Mouse (Mus musculus): Measurements from ENCODE around the gene Raph1. TPM values are rescaled to one million over a fixed set of nuclear protein-coding genes. Genes with fewer than 3 reads are reported as not detected.

The Raph1 gene
- polyA plus RNA-seq (2015; fragmentation: Nextera tagmentation; extraction: Ambion mirVana) = 24.6 and 26.6 TPM in 2 replicates

GRCm38 (mm10) chr1:60566631-60567311 is at the start of gene Raph1:
TSS of gene Raph1 (minus strand) at chr1:60567104.
- H3K4me1 ChIP-seq = peaks cover 10% of the 10 kb centered on the region
- H3K9ac ChIP-seq = peak within 1 kb of the TSS; percentile 92
- peak; percentile 98 for ATAC-seq (ENCODE audit: insufficient number of reproducible peaks, low FRiP score, low TSS enrichment, low read depth)
- H3K9me3 ChIP-seq = no peaks in the 10 kb centered on the region
- H3K4me3 ChIP-seq = peak within 1 kb of the TSS; percentile 99
- H3K4me2 ChIP-seq = peak within 1 kb of the TSS; percentile 71
- peaks cover 5% of the 10 kb centered on the region; the same call in 1 of the 2 replicates for H3K36me3 ChIP-seq
- peak within 1 kb of the TSS; percentile 96 for H3K27ac ChIP-seq
- no peaks in the 10 kb centered on the region for H3K27me3 ChIP-seq
- WGBS = under 1% methylated on average over 57 of the region's 92 CpGs

GRCm38 (mm10) chr1:60615703-60616102 is 48.8 kb upstream of the Raph1 start:
- no peak for ATAC-seq (ENCODE audit: insufficient number of reproducible peaks, low FRiP score, low TSS enrichment, low read depth)
- 70% methylated on average over 1 of the region's 1 CpGs for WGBS

GRCm38 (mm10) chr1:60614902-60615301 is 48.0 kb upstream of the Raph1 start:
- H3K27me3 ChIP-seq = no peaks in the 10 kb centered on the region
- H3K9ac ChIP-seq = no peak overlapping the region
- H3K4me3 ChIP-seq = no peak overlapping the region
- no peaks in the 10 kb centered on the region for H3K4me1 ChIP-seq
- WGBS = 74% methylated on average over 1 of the region's 1 CpGs
- no peaks in the 10 kb centered on the region for H3K36me3 ChIP-seq
- no peak overlapping the region for H3K27ac ChIP-seq
- H3K4me2 ChIP-seq = no peak overlapping the region
- no peaks in the 10 kb centered on the region; the same call in 1 of the 2 replicates for H3K9me3 ChIP-seq
- ATAC-seq (ENCODE audit: insufficient number of reproducible peaks, low FRiP score, low TSS enrichment, low read depth) = no peak

More at GRCm38 (mm10) chr1:60615703-60616102, 48.8 kb upstream of the Raph1 start:
- H3K27me3 ChIP-seq = no peaks in the 10 kb centered on the region
- no peak overlapping the region for H3K9ac ChIP-seq
- H3K9me3 ChIP-seq = no peaks in the 10 kb centered on the region
- H3K4me1 ChIP-seq = no peaks in the 10 kb centered on the region
- no peak overlapping the region for H3K4me3 ChIP-seq
- H3K4me2 ChIP-seq = no peak overlapping the region
- H3K27ac ChIP-seq = no peak overlapping the region
- H3K36me3 ChIP-seq = no peaks in the 10 kb centered on the region

- WGBS = 84% methylated on average over 3 of the region's 3 CpGs
- no peak overlapping the region for H3K4me2 ChIP-seq
- no peaks in the 10 kb centered on the region for H3K4me1 ChIP-seq
- no peaks in the 10 kb centered on the region for H3K36me3 ChIP-seq
- H3K27ac ChIP-seq = no peak overlapping the region
- H3K4me3 ChIP-seq = no peak overlapping the region
- no peaks in the 10 kb centered on the region; the same call in 1 of the 2 replicates for H3K9me3 ChIP-seq
- H3K9ac ChIP-seq = no peak overlapping the region
- H3K27me3 ChIP-seq = no peaks in the 10 kb centered on the region
- no peak for ATAC-seq (ENCODE audit: insufficient number of reproducible peaks, low FRiP score, low TSS enrichment, low read depth)
Measured at GRCm38 (mm10) chr1:60611968-60612367, 45.1 kb upstream of the Raph1 start.

GRCm38 (mm10) chr1:60610631-60611030 is 43.7 kb upstream of the Raph1 start:
- Histone ChIP-seq H3K27me3 (no peaks in the 10 kb centered on the region), H3K4me3 (no peak overlapping the region), H3K27ac (no peak overlapping the region), H3K9ac (no peak overlapping the region), H3K4me2 (no peak overlapping the region), H3K4me1 (no peaks in the 10 kb centered on the region), H3K36me3 (no peaks in the 10 kb centered on the region), H3K9me3 (no peaks in the 10 kb centered on the region; the same call in 1 of the 2 replicates)
- no peak for ATAC-seq (ENCODE audit: insufficient number of reproducible peaks, low FRiP score, low TSS enrichment, low read depth)
- 56% methylated on average over 4 of the region's 4 CpGs for WGBS

GRCm38 (mm10) chr1:60609011-60609775 is 42.3 kb upstream of the Raph1 start:
- Histone ChIP-seq H3K9ac (no peak overlapping the region), H3K4me3 (no peak overlapping the region), H3K36me3 (no peaks in the 10 kb centered on the region), H3K4me1 (no peaks in the 10 kb centered on the region), H3K4me2 (no peak overlapping the region), H3K27ac (peak overlapping the region; percentile 65), H3K9me3 (no peaks in the 10 kb centered on the region; the same call in 1 of the 2 replicates), H3K27me3 (no peaks in the 10 kb centered on the region)
- 71% methylated on average over 8 of the region's 8 CpGs for WGBS
- ATAC-seq (ENCODE audit: insufficient number of reproducible peaks, low FRiP score, low TSS enrichment, low read depth) = no peak

GRCm38 (mm10) chr1:60604481-60605021 is 37.6 kb upstream of the Raph1 start:
- Histone ChIP-seq H3K27ac (no peak overlapping the region), H3K4me1 (no peaks in the 10 kb centered on the region), H3K4me3 (no peak overlapping the region), H3K27me3 (no peaks in the 10 kb centered on the region), H3K9me3 (no peaks in the 10 kb centered on the region), H3K4me2 (no peak overlapping the region), H3K36me3 (no peaks in the 10 kb centered on the region), H3K9ac (no peak overlapping the region)
- WGBS = 80% methylated on average over 3 of the region's 3 CpGs
- no peak for ATAC-seq (ENCODE audit: insufficient number of reproducible peaks, low FRiP score, low TSS enrichment, low read depth)

- Histone ChIP-seq H3K27me3 (no peaks in the 10 kb centered on the region), H3K9me3 (no peaks in the 10 kb centered on the region), H3K4me2 (no peak overlapping the region), H3K27ac (no peak overlapping the region), H3K4me1 (no peaks in the 10 kb centered on the region), H3K9ac (no peak overlapping the region), H3K36me3 (no peaks in the 10 kb centered on the region), H3K4me3 (no peak overlapping the region)
- WGBS = 77% methylated on average over 6 of the region's 6 CpGs
- no peak for ATAC-seq (ENCODE audit: insufficient number of reproducible peaks, low FRiP score, low TSS enrichment, low read depth)
Measured at GRCm38 (mm10) chr1:60600682-60601081, 33.8 kb upstream of the Raph1 start.

GRCm38 (mm10) chr1:60599926-60600325 is 33.0 kb upstream of the Raph1 start:
- H3K4me3 ChIP-seq = no peak overlapping the region
- no peaks in the 10 kb centered on the region for H3K27me3 ChIP-seq
- H3K27ac ChIP-seq = no peak overlapping the region
- ATAC-seq (ENCODE audit: insufficient number of reproducible peaks, low FRiP score, low TSS enrichment, low read depth) = no peak
- H3K36me3 ChIP-seq = no peaks in the 10 kb centered on the region
- H3K4me1 ChIP-seq = no peaks in the 10 kb centered on the region
- H3K4me2 ChIP-seq = no peak overlapping the region
- no peak overlapping the region for H3K9ac ChIP-seq
- WGBS = 77% methylated on average over 3 of the region's 3 CpGs
- no peaks in the 10 kb centered on the region for H3K9me3 ChIP-seq

- H3K4me1 ChIP-seq = no peaks in the 10 kb centered on the region
- H3K27ac ChIP-seq = no peak overlapping the region
- no peaks in the 10 kb centered on the region for H3K36me3 ChIP-seq
- no peak for ATAC-seq (ENCODE audit: insufficient number of reproducible peaks, low FRiP score, low TSS enrichment, low read depth)
- no peak overlapping the region for H3K9ac ChIP-seq
- H3K27me3 ChIP-seq = no peaks in the 10 kb centered on the region
- H3K9me3 ChIP-seq = no peaks in the 10 kb centered on the region
- no peak overlapping the region for H3K4me3 ChIP-seq
- H3K4me2 ChIP-seq = no peak overlapping the region
- WGBS = 80% methylated on average over 6 of the region's 6 CpGs
Measured at GRCm38 (mm10) chr1:60599013-60599701, 32.3 kb upstream of the Raph1 start.

GRCm38 (mm10) chr1:60596386-60597320 is 29.7 kb upstream of the Raph1 start:
- Histone ChIP-seq H3K4me3 (no peak overlapping the region), H3K4me1 (no peaks in the 10 kb centered on the region), H3K4me2 (no peak overlapping the region), H3K9ac (no peak overlapping the region), H3K9me3 (no peaks in the 10 kb centered on the region), H3K27ac (no peak overlapping the region), H3K36me3 (no peaks in the 10 kb centered on the region), H3K27me3 (no peaks in the 10 kb centered on the region)
- no peak for ATAC-seq (ENCODE audit: insufficient number of reproducible peaks, low FRiP score, low TSS enrichment, low read depth)
- WGBS = 74% methylated on average over 11 of the region's 11 CpGs
